In the genomic region with DNA sequence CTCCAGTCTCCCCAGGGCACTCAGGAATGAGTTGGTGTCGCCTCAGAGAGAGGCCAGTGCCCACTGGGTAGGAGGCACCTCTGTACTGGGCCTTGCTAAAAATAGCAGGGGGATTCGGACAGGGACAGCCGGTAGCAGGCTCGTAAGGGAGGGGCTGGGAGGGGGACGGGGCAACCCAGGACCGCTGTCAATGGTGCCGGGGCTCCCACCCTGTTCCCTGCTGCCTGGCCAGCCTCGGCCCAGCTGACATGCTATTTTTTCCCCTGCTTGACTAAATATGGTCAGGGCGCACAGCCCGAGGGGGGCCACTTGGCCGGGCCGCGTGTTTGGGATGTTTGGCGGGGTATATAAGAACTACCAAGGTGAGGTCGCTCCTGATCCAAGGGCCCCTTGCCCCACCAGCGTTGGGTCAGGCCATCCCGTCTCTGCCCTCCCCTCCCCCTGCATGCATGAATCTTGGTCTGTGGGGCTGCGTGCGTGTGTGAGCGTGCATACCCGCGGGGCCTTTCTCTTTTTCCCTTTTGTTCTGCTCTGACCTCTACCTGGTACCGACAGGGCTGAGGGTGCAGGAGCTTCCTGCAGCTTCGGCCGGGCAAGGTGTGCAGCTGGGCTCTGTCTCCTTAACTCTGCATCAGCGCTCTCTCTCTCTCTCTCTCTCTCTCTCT, we compare ENCODE assay signal across 9 mouse cellular contexts. TPM values are rescaled to one million over a fixed set of nuclear protein-coding genes. Genes with fewer than 3 reads are reported as not detected.
DNase-seq lines count a peak whose midpoint lies in the region; ATAC-seq and TF ChIP-seq lines count a peak whose summit lies in the region.
"Had no signal": no experiment of that assay in that cellular context is flagged by ENCODE, and none has a peak within 500 bp of the region (broad histone marks: within the 10 kb centered on the region; RNA-seq: fewer than 3 reads in every experiment).

No protein-coding gene starts in this region.

- H3K27ac ChIP-seq in liver, postnatal 0 days (ENCODE audit: low read depth) = no peak overlapping the region
- H3K27ac ChIP-seq in hindbrain, embryonic 16.5 days (ENCODE audit: low read depth, low read length) = no peak overlapping the region
- no peak overlapping the region for H3K27ac ChIP-seq in neural tube, embryonic 14.5 days (ENCODE audit: low read depth, low read length)

- TF ChIP-seq CTCF in liver, postnatal 0 days (IDR thresholded peaks at IDR 0.05; ENCODE audit: low read depth) = no peak

- peak; percentile 10 for DNase-seq in liver
- DNase-seq in liver, postnatal 0 days = no peak
- DNase-seq in gastrocnemius, postnatal 14 days = peak; percentile 84
- DNase-seq in thymus, postnatal 0 days (ENCODE audit: low spot score) = no peak
- no peak for DNase-seq in thymus, postnatal 4 days
- no peak for DNase-seq in frontal cortex, postnatal 10 days (ENCODE audit: low spot score in 2 of 2)

- TF ChIP-seq EP300 in liver, postnatal 0 days (IDR thresholded peaks at IDR 0.05; ENCODE audit: low read depth) = no peak

- H3K4me3 ChIP-seq in liver, postnatal 0 days (ENCODE audit: low read depth, low read length) = no peak overlapping the region
- peak overlapping the region; percentile 52 for H3K4me3 ChIP-seq in hindbrain, embryonic 16.5 days (ENCODE audit: low read length)
- H3K4me3 ChIP-seq in neural tube, embryonic 14.5 days (ENCODE audit: low read depth, low read length) = peak overlapping the region; percentile 45

- H3K4me1 ChIP-seq in liver, postnatal 0 days (ENCODE audit: insufficient read depth) = no peaks in the 10 kb centered on the region
- H3K4me1 ChIP-seq in hindbrain, embryonic 16.5 days (ENCODE audit: control insufficient read depth, insufficient read depth, low read depth, low read length) = peaks cover 12% of the 10 kb centered on the region
- H3K4me1 ChIP-seq in neural tube, embryonic 14.5 days (ENCODE audit: control insufficient read depth, insufficient read depth, low read length) = peaks cover 9% of the 10 kb centered on the region; the same call in 1 of the 2 replicates

- H3K9ac ChIP-seq in liver, postnatal 0 days (replicated peaks) = no peak overlapping the region
- H3K9ac ChIP-seq in hindbrain, embryonic 16.5 days (ENCODE audit: low read depth, low read length) = peak overlapping the region; percentile 63
- H3K9ac ChIP-seq in neural tube, embryonic 14.5 days (replicated peaks; ENCODE audit: low read depth, low read length) = peak overlapping the region; percentile 52; the same call in 1 of the 2 replicates

- no peak for ATAC-seq in liver, postnatal 0 days
- ATAC-seq in hindbrain, embryonic 16.5 days = peak; percentile 46; the same call in 1 of the 2 replicates
- peak; percentile 53 for ATAC-seq in neural tube, embryonic 14.5 days (ENCODE audit: low read depth)

- WGBS in liver, postnatal 0 days (ENCODE audit: insufficient replicate concordance) = 5% methylated on average over 25 of the region's 26 CpGs
- WGBS in hindbrain, embryonic 16.5 days = 6% methylated on average over 26 of the region's 26 CpGs
- WGBS in neural tube, embryonic 14.5 days = 4% methylated on average over 25 of the region's 26 CpGs

- intact Hi-C loops in gastrocnemius, postnatal 14 days (cut with DNase I; ENCODE audit: low total_unique reads) = no loop called here

- H3K36me3 ChIP-seq in liver, postnatal 0 days (replicated peaks; ENCODE audit: insufficient read depth, low read length) = no peaks in the 10 kb centered on the region
- no peaks in the 10 kb centered on the region for H3K36me3 ChIP-seq in hindbrain, embryonic 16.5 days (ENCODE audit: control insufficient read depth, insufficient read depth, low read length)
- H3K36me3 ChIP-seq in neural tube, embryonic 14.5 days (ENCODE audit: control insufficient read depth, insufficient read depth, low read length) = no peaks in the 10 kb centered on the region

- no peaks in the 10 kb centered on the region for H3K9me3 ChIP-seq in liver, postnatal 0 days (ENCODE audit: low read length)
- H3K9me3 ChIP-seq in hindbrain, embryonic 16.5 days (ENCODE audit: control insufficient read depth, low read length) = no peaks in the 10 kb centered on the region
- no peaks in the 10 kb centered on the region for H3K9me3 ChIP-seq in neural tube, embryonic 14.5 days (ENCODE audit: control insufficient read depth, low read length)

- H3K4me2 ChIP-seq in liver, postnatal 0 days (ENCODE audit: low read depth, low read length) = no peak overlapping the region
- H3K4me2 ChIP-seq in hindbrain, embryonic 16.5 days (ENCODE audit: low read length) = peak overlapping the region; percentile 87
- peak overlapping the region; percentile 73 for H3K4me2 ChIP-seq in neural tube, embryonic 14.5 days (ENCODE audit: low read depth, low read length)

- peaks cover 49% of the 10 kb centered on the region for H3K27me3 ChIP-seq in liver, postnatal 0 days (ENCODE audit: insufficient read depth, low read length)
- H3K27me3 ChIP-seq in hindbrain, embryonic 16.5 days (replicated peaks; ENCODE audit: control insufficient read depth, insufficient read depth, low read length) = peaks cover 15% of the 10 kb centered on the region
- H3K27me3 ChIP-seq in neural tube, embryonic 14.5 days (ENCODE audit: control insufficient read depth, insufficient read depth, low read length) = peaks cover 16% of the 10 kb centered on the region

RNA-seq across cellular contexts. Expression of a gene that starts 50.9 kb away (rescaled TPM):
- 0.08 and 0.11 TPM in 2 replicates for polyA plus RNA-seq in liver, postnatal 0 days (2015; fragmentation: Nextera tagmentation; extraction: Ambion mirVana)
- total RNA-seq in gastrocnemius, postnatal 14 days (2021) = not detected
- polyA plus RNA-seq in hindbrain, embryonic 16.5 days (2015; fragmentation: Nextera tagmentation; extraction: Ambion mirVana) = not detected in 2 replicates
- polyA plus RNA-seq in neural tube, embryonic 14.5 days (2014; fragmentation: Nextera tagmentation; extraction: Ambion mirVana) = not detected in 2 replicates
- polyA plus RNA-seq in thymus, postnatal 0 days (2015; fragmentation: Nextera tagmentation; extraction: Ambion mirVana) = not detected in 2 replicates
- total RNA-seq: common myeloid progenitor, adult 5-6 weeks had no signal

Comparison
In these comparisons a context has a peak if more than half of its experiments do, and no peak if none do; other contexts are left out.
1. DNase-seq: peak in liver (single experiment) and gastrocnemius, postnatal 14 days (single experiment); none in liver, postnatal 0 days (single experiment), thymus, postnatal 0 days (single experiment), thymus, postnatal 4 days (single experiment) and frontal cortex, postnatal 10 days (0 of 2).